Mouse (Mus musculus) spleen, adult 10 weeks (tissue): ENCODE results near the gene Magea5. TPM values are rescaled to one million over a fixed set of nuclear protein-coding genes. Genes with fewer than 3 reads are reported as not detected.

Source experiments
- polyA plus RNA-seq: library from polyadenylated mRNA; stranded (reverse); fragments of 350-450 nt; fragmentation: Illumina TruSeq; extraction: RNeasy Lipid Tissue Mini Kit (QIAGEN cat#74804); gene quantifications from one replicate; pipeline ENCODE4 v1.2.3, GENCODE M21; 2015; ENCODE audit warnings: low replicate concordance; ENCODE audit not compliant: insufficient read depth

Magea5 gene
- polyA plus RNA-seq = not detected

GRCm38 (mm10) chrX:155063045-155063444, at the start of gene Magea5:
Gene Magea5 (minus strand): TSS chrX:155063145.

DNA sequence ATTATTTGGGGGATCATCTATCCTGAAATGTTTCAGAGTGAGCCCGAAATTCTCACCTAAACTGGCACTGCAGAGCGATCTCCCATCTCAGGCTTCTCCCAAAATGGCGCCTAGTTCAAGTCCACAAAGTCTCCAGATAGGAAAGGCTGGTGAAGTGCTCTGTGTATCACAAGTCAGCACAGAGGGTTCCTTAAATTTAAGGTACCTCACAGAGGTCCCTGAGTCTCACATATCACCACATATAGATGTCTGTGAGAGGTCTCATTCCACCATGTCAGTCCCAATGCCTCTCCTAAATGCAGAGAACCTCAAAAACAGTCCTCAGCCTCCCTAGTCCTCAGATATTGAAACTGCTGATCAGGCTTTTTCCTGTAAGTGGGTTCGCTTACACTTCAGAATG, 30.6 kb upstream of the Magea5 start, which contains the start of gene Magea2:
Gene Magea2, minus strand, starts transcription at position 101 of the 400 bp plus-strand sequence.

DNA sequence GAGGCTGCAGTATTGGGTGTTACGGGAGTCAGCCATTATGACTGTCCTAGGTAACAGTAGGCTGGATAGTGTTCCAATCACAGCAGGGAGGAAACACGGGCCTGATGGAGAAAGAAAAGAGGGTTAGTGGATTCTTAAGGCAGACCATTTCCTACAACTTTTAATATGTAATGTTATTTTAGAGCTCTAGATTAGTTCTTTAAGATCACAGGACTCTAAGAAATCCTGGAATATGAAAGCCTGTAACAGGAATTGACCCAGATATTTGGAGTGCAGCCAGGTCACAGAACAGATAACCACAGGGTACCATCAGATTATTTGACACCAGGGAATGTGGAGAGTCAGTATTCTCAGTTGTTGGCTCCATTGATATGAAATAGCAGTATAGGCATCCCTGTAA, 26.7 kb upstream of the Magea5 start, which contains the start of gene Magea1:
Gene Magea1, minus strand, starts transcription at position 101 of the 400 bp plus-strand sequence.

Other genes with a start within 250 kb of the Magea5 start
- gene Cldn34b1, start 172.9 kb downstream of the Magea5 start, polyA plus RNA-seq = not detected
- gene Magea6, start 127.2 kb downstream of the Magea5 start, polyA plus RNA-seq = not detected
- not detected for gene Magea3, start 113.6 kb downstream of the Magea5 start, polyA plus RNA-seq
- gene Magea8, start 67.3 kb downstream of the Magea5 start, polyA plus RNA-seq = not detected
- gene Magea1, start 26.6 kb upstream of the Magea5 start, polyA plus RNA-seq = not detected
- gene Magea2, start 30.5 kb upstream of the Magea5 start, polyA plus RNA-seq = not detected
- 0.23 TPM for gene Cldn34b2, start 65.3 kb upstream of the Magea5 start, polyA plus RNA-seq
- gene Sat1, start 153.3 kb upstream of the Magea5 start, polyA plus RNA-seq = 728 TPM
- 56.4 TPM for gene Acot9, start 199.3 kb upstream of the Magea5 start, polyA plus RNA-seq